Mouse (Mus musculus) right cerebral cortex, postnatal 4 days (tissue): ENCODE data around the gene Rap1a.

Experiments
- DNase-seq: peaks from one replicate; pipeline ENCODE4 v3.0.0-alpha.2; 2022

Rap1a gene

DNA sequence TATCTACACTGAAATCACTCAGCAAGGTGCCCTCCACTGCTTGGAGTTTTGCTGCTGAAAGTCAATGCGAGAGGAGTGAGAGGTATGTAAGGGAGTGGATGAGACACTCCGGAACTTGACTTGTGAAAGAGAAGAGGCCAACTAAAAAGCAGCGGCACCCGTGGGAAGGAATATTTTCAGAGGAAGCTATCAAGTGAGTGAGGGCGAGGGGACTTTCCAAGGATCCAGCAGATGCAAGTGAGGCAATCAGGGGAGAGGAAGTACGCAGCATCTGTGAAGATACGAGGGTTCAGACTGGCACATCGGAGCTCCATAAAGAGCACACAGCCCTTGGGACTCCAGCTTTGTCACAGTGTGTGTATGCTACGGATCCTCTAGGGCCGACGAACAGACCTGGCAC lies 2.5 kb upstream of the Rap1a start:
- no peak for DNase-seq

DNA sequence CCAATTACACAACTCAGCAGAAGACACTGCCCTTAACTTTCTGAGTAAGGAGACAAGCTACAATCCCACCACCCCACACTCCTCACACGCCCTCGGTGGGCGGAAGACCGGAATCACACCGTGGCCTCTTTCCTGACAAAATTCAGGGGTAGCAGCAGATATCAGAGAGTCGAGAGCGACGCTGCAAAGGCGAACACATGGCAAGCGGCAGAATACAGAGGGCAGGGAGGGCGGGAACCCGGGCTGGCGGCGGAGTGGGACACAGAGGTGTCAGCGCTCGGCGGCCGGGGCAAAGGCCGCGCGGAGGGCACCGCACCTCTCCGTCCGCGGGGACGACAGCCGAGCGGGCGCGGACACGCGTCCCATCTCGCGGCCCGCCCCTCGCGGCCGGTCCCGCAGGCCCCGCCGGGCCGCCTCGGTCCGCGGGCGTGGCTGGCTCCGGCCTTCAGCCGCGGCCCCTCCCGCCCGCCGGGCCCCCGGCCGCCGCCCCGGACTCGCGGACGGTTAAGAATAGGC lies 403 bp downstream of the Rap1a start:
- peak; percentile 31 for DNase-seq

DNA sequence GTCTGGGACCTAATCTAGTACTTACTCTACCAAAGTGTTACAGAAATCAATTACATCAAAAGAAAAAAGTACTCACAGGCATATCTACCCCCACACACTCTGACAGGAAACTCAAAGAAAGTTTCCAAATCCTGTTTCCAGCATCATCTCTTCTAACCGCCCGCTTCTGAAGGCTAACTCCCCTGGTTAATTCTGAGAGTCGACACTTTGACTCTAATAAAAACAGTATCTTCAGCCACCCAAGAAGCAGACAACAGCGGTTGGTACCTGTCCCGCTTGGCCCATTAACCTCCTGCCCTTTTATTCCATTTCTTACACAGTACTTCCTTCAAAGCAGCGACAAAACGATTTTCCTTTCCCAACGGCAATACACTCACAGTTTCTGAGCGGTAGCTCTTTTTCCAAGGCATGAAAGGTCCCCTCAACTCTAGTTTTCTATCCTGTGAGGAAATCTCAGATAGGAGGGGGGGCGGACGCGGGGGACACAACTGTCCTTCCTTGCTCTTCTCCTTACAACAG lies 921 bp downstream of the Rap1a start:
- DNase-seq, result no peak

DNA sequence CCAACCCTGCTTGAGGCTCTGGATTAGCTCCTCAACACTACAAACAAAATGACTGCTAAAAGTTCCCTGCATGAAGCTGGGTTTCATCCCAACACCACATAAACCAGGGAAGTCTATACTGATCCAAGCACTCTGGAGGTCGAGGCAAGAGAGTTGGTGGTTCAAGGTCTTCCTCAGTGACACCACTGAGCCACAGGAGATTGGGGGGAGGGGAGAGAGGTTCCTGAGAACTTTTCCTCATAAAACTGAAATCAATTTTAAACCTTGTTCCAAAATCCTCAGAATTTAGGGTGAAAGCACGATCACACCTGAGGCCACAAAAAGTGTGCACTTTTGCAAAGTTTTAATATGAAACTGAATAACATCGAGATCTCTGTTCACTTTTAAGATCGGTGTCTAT lies 1.8 kb downstream of the Rap1a start:
- DNase-seq, result no peak

DNA sequence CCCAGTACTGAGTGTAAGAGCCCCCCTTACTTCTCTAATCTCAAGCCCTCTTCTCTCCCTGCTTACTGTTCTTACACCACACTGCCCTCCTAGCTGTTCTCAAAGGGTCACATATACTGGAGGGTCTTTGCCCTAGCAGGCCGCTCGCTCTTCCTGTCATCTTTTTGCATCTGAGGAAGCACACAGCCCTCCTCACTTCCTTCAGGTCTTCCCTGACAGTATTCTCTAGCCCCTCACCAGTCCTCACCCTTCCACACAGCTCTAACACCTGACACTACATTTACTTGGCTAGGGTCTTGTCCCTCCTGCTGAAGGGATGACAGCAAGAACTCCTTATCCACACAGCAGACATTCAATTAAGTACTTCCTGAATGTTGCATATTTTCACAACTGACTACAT lies 2.4 kb downstream of the Rap1a start:
- DNase-seq, result no peak

DNA sequence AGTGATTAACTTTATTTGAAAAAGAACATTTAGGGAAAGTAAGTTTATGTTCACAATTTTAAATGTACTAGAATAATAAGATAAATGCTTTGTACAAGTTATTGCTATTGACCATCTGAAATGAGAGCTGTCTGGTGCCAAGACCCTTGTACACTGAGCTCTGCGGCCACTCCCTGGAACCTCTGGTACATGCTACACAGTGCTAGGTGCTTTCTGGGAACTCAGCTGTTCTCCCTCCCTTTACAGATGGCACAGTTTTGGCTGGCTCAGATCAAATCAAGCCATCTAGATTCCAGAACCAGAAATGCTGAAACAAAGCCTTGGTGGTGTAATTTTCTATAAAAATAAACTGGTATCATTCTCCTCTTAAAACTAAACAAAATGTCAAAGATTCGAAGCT lies 3.7 kb downstream of the Rap1a start:
- no peak for DNase-seq

DNA sequence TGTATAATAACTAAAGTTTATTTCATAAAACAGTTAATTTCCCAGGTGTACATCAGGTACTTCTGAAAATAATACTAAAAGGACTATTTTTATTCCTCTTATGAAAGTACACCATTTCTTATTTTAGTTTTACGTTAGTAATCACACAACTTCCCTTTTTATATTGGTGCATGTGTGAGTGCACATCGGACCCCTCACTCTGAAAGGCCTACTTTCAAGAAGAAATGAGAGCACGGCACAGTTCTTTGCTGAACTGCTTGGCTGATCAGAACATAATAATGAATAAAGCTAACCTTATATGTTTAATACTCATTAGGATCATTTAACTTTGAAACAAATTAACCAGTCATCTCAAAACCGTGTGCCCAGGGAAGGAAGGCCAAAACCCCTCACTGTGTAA lies 4.4 kb downstream of the Rap1a start:
- no peak for DNase-seq

DNA sequence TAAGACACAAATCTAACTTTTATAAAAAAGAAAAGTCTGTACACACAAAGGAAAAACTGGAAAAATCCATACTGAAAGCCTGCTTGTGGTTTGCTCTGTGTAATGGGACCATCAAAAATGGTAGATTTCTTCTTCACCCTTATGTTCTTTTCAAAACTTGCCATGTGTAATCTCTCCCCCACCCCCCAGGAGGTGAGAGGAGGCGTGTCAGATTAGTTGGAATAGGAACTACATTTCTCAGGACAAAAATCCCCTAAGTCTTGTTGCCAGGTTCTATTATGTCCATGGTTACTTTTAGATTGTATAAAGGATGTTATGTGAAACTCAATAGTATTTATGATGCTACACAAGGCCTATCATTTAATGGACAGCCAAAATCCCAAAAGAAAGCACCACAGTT lies 6.8 kb downstream of the Rap1a start:
- DNase-seq, result no peak

DNA sequence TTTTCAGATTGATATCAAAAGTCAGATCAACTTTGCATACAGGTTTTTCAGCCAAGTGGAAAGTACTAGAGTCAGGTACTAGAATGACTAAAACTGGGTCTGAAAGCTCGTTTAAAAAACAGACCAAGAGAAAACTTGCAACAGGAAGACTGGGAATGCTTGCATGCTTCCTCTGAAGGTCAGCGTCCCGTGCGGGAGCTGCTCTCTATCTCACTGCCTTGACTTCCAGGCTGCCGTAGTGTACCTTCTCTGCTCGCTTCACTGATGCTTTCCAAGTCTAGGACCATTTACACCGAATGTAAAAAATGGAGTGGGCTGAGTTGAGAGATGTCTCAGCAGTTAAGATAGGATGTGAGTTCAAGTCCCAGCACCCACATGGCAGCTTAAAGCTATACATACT lies 8.8 kb downstream of the Rap1a start:
- DNase-seq, result no peak

DNA sequence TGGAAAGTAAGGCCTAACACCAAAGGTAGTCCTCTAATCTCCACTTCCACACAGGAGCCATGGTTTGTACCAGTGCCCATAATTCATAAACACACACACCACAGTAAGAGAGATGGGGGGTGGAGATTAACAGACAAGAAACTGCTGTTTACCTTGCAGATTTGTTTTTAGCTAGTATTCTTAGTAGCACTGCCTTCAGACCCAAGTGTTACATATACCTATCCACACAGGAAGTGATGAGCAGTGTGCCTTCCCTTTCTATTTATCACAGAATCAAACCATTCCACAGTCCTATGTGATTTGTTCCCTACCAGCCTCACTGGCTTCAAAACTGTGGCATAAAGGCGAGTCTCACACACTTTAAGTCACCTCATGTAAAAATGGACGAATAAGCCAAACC lies 10.0 kb downstream of the Rap1a start:
- DNase-seq, result no peak

DNA sequence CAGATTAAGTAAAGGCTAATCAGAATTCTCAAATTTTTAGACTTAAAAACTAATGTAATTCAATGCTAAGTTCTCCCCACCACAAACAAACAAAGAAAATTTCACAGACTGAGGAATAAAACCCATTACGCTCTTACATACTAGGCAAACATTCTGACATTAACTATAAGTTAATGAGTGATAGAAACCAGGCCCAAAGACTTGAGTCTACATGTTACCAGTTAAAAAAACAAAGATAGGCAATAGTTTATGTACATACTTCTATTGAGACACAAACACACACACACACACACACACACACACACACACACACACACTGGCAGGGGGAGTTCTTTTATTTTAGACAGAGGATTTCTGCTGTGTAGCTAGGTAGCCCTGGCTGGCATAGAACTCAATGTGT lies 10.8 kb downstream of the Rap1a start:
- no peak for DNase-seq

DNA sequence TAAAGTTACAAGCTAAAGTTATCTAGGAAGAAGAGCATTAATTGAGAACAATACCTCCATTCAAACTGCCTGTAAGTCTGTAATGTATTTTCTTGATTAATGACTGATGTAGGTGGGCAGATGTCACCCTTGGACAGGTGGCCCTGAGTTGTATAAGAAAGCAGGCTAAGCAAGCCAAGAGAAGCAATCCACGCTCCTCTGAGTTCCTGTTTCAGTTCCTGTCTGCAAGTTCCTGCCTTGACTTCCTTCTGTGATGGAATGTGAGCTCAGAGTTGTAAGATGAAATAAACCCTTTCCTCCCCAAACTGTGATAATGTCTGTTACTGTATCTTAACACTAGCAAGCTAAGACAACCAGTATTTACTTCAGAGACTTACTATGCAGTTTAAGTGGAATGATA lies 11.4 kb downstream of the Rap1a start:
- no peak for DNase-seq

DNA sequence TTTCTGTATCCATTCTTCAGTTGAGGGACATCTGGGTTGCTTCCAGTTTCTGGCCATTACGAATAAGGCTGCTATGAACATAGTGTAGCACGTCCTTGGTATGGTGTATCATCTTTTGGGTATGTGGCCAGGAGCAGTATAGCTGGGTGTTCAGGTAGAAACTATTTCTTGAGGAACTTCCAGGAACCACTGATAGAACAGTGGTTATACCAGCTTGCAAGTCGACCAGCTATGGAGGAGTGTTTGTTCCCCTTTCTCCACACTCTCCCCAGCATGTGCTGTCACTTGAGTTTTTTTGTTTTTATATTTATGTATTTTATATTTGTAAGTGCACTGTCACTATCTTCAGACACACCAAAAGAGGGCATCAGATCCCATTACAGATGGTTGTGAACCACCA lies 13.8 kb downstream of the Rap1a start:
- DNase-seq, result no peak

DNA sequence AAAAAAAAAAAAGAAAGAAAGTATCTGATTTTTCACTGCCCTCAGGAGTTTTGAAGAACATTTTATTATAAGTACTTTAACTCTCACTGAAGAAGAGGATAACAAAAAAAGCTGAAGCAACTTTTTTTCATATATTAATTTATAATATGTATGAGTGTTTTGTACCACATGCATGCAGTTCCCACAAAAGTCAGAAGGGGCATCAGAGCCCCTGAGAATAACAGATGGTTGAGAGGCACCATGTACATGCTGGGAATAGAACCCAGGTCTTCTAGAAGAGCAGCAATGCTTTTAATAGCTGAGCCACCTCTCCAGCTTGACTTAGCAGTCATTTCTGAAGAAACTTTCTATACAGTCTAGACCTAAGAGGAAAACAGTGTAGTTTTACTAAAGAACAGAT lies 15.3 kb downstream of the Rap1a start:
- DNase-seq, result no peak

DNA sequence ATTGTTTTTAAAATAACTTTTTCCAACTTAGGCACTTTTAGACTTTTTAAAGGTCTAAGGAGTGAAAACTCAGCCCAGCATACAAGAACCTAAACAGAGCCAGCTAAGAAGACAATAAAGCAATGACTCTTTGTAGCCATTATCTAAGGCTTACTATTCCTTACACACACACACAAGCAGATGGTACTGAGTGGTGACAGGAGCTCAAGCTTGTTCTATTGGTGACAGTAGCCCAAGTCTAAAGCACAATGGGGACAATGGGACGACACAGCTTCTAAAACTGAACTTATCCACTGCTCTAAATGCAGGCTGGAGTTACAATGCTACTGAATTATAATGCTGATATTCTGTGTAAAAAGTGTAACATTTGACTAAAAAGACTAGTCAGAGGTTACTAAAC lies 17.3 kb downstream of the Rap1a start:
- no peak for DNase-seq

DNA sequence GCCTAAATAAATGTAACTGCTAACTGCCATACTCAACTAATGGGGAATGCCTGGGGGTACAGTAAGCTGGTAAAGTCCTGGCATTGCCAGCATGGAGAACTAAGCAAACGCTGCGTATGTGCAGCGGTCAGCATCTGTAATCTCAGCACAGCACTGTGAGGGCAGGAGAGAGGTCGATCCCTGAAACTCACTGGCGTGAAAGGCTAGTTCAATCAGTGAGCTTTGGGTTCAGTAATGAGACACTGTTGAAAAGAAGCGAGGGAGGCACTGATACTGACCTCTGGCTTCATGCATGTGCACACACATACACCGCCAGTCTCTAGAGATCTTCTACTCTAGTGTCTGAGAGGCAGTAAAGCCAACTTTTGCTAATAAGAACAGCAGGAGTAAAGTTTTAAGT lies 18.7 kb downstream of the Rap1a start:
- no peak for DNase-seq

DNA sequence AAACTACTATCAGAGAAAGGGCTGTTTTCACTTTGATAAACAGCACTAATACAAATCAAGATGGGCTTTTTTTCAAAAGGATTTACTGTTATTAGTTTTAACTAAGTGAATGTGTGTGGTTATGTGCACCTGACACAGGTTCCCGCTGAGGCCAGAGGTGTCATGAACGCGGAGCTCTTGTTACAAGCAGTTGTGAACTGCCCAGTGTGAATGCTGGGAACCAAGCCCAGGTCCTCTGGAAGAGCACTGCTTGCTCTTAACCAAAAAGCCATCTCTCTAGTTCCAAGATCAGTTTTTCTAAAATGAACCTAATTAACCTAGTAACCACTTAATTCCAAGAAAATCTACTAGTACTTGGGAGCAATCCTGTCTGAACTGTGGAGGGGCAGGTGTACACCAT lies 23.1 kb downstream of the Rap1a start:
- DNase-seq, result no peak

DNA sequence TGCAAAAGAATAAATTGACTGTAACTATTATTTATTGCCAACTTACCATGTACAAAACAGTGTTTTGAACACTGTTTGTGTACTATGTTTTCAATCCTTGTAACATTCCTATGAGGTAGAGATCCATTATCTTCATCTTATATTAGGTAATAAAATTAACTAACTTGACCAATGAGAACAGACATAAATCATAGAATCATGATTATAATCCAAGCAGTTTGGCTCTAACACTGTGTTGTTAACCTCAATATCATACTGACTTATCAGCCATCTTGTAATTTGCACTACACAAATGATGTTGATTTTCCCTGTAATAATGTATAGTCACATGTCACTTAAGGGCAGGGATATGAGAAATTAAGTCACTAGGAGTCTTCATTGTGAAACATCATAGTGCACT lies 26.6 kb downstream of the Rap1a start:
- no peak for DNase-seq

DNA sequence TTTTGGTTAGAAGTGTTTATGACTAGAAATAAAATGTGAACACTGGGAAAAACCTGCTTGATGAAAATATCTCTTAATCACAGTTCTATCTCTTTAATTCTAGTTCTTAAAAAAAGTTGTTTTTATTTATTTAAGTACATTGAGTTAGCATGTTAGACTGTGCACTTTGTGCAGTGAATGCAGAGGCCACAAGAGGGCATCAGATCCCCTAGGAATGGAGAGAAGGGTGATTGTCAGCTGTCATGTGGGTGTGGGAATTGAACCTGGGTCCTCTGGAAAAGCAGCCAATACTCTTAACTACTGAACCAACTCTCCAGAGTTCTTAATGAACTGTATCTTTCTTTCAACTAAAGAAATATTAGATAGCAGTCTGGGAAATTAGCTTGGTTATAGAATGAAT lies 29.6 kb downstream of the Rap1a start:
- DNase-seq, result no peak

DNA sequence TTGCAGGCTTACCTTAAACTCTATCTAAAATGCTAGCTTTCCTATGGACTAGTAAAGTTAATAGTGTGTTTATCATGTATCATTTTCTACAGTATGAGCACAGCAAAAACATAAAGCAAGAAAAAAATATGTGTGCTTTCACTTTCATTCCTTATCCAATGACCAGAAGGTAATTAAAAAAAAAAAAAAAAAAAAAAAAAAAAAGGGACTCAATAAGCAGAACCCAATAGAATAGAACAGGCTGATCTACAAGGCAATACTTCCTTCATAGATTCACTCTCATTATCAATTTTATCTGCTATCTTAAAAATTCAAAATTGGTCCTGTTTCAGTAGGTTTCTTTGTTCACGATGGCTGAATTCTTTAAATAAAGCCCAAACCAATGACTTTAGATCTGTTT lies 30.3 kb downstream of the Rap1a start:
- no peak for DNase-seq

DNA sequence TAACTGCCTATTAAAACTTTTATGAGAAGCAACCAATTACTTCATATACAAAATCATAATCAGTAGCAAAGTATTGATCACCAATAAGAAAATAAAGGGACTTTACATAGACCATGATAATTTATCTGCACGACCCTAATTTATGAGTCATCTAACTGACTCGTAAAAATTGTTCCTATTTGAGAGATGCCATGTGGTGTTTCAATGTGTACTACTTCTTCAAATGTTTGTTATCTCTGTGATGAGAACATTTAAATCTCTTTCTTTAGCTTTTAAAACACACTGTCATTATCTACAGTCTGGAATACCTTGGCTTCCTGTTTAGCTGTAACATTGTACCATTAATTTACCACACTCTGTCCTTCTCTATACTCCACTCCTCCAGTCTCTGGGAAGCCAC lies 31.8 kb downstream of the Rap1a start:
- DNase-seq, result no peak

DNA sequence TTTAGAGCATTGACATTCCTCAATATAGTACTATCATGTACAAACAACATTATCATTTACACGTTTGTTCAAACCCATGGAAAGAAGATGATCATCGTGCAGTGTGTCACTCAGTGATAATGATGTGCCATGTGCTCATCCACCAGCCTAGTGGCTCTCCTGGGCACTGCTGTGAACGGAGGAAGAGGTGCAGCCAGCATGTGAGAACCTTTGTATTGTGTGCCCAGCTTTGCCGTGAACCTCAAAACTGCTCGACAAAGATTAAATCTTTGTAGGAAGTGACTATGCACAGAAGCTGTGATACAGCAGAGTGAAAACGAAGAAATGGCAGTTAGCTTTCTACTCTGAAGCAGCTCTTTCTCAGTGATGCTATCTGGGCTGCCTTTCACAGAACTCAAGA lies 32.6 kb downstream of the Rap1a start:
- DNase-seq, result no peak

DNA sequence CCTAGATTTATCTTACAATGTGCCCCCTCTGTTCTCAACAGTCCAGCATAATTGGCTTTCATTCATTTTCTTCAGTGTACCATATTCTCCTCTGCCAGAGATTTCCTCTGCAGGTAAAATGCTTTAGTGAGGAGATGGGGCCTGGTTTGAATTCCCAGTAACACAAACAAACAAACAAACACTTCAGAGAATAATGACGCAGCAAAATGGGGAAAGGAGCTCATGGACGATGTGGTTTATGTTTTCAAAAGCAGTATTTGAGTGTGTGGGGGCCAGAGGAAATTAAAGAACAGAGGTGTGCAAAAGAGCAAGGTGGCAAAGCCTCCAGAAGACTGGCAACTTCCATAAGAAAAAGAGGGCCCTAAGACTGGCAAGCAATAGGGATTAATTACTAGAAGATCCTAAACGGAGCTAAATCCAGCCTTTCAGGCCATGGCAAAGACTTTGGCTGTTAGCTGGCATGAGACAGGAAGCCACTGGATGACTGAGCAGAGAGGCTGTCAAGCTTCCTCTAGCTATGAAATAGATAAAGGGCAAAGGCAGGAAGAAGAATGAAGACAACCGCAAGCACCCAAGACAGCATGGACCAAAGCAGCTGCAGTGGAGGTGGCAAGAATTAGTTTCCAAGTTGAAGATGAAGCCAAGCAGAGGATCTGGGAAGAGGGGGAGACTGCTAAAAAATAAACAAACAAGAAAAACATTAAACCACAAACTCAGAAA lies 37.8 kb downstream of the Rap1a start:
- DNase-seq, result no peak

DNA sequence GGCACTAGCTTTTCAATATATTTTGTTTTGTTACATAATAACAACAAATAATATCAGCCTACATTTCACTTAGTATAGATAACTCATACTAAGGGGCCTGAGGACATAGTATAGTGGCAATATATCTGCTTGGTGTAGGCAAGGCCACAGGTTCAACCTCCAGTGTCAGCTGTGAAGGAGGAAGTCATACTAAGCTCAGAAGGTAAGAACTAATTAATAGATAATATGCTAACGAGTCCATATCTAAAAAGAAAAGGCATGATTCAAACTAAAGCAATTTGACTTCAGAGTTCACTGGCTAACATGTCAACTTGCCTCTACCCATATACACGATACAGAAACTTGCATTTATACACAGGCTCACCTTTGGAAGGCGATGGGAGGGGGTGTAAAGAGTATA lies 41.1 kb downstream of the Rap1a start:
- no peak for DNase-seq

DNA sequence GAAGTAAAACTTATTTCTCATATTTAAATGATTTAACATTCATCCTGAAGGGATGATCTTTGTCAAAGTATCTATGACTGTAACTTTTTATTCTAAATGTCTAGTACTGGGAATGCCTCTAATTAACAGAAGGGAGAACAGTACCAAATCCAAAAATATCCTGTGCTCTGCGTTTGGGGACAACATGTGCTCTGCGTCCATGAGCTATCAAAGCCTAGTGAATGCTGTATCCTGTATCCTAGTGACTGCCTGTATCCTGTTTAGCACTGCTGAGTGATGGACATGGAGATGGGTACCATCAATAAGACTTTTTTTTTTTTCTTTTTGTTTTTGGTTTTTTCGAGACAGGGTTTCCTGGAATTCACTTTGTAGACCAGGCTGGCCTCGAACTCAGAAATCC lies 42.5 kb downstream of the Rap1a start:
- DNase-seq, result no peak
